Mouse (Mus musculus): ENCODE measurements at regions not wholly inside any gene's neighbourhood (a gene's known extent, or its start where the extent isn't known, plus 50 kb on each side); places are given as distances from the start of the nearest gene placed in this dataset.

DNA sequence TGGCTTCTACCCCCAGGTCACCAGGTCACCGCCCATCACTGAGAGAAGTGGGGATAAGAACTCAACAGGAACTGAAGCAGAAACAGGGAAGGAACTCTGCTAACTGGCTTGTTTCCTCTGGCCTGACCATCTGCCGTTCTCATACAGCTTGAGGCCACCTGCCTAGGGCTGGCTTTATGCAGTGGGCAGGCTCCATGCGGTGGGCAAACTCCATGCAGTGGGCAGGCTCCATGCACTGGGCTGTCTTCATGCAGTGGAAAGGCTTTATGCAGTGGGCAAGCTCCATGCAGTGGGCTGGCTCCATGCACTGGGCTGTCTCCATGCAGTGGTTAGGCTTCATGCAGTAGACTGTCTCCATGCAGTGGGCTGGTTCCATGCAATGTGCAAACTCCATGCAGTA lies 438.8 kb downstream of the Cdh26 start:
- TF ChIP-seq CTCF (IDR thresholded peaks at IDR 0.05; ENCODE audit: low read depth, low read length) (no peak), POLR2A (IDR thresholded peaks at IDR 0.05; ENCODE audit: extremely low read depth, insufficient read depth, low read length) (no peak)

All from liver, adult 2 months (tissue).